Mouse (Mus musculus) ES-Bruce4 (cell line): ENCODE data around the gene Cers6.

Source experiments
- EP300 ChIP-seq: IDR thresholded peaks from 2 replicates; pipeline ENCODE4 v1.6.1; 2011; ENCODE audit warnings: low read depth, low read length; ENCODE audit not compliant: insufficient read depth
- POLR2A ChIP-seq: IDR thresholded peaks from one replicate; pipeline ENCODE4 v1.8.1; 2011; ENCODE audit warnings: low read length; ENCODE audit not compliant: insufficient read depth

DNA sequence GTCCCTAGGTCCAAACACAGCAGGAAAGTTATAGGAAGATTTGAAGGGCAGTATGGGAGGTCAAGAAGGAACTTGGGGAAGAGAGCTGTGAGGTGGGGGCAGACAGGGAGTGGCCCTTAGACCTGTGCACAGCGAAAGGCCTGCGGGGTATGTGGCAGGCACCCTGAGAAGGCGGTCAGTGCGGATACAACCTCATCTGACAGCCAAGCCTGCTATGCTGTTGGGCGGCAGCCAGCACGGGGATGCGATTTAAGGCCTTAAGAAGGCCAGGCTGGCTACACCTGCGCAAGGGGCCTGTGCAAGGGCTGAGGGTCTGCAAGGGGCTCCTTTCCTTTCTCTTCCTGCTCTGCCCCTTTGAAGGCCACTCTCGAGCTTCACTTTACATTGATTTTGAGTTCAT lies 63.1 kb downstream of the Cers6 start:
- TF ChIP-seq POLR2A (no peak), EP300 (no peak)
